In genomic region chrX:99463962-99464361, GRCm38 (mm10) we compare ENCODE assay signal across 10 mouse cellular contexts. TPM values are rescaled to one million over a fixed set of nuclear protein-coding genes. Genes with fewer than 3 reads are reported as not detected.
A peak's percentile ranks its signal among the peaks of the same experiment; 100 is the strongest.
DNase-seq lines count a peak whose midpoint lies in the region; ATAC-seq and TF ChIP-seq lines count a peak whose summit lies in the region.
"Had no signal": no experiment of that assay in that cellular context is flagged by ENCODE, and none has a peak within 500 bp of the region (broad histone marks: within the 10 kb centered on the region; RNA-seq: fewer than 3 reads in every experiment).

No protein-coding gene starts in this region.

- no peaks in the 10 kb centered on the region for H3K9me3 ChIP-seq in CH12.LX (replicated peaks; ENCODE audit: low read length)

- H3K27ac ChIP-seq in CH12.LX (ENCODE audit: insufficient read depth, low read depth), result no peak overlapping the region
- H3K27ac ChIP-seq: macrophage had no signal

- dilution Hi-C loops in CH12.LX (cut with MboI; ENCODE audit: extremely low pct_ligation_motif_present, extremely low pct_unique_long_range_greater_than_20kb, low sequenced_read_pairs), result no loop called here

- peak; percentile 23 for DNase-seq in cerebellum, adult 11 months
- no peak for DNase-seq in cerebellum, adult 8-10 months
- DNase-seq in CH12.LX (ENCODE audit: extremely low read depth), result peak; percentile 27
- DNase-seq in embryo, embryonic 11 days, result peak; percentile 46
- peak; percentile 17 to 26 for DNase-seq in kidney, adult 8-10 months
- no peak for DNase-seq in urinary bladder, postnatal 10 days (ENCODE audit: low spot score)
- DNase-seq in layer of hippocampus, adult 11-12 months (ENCODE audit: low spot score), result no peak

- peaks cover 0 to 4% of the 10 kb centered on the region in 2 experiments; a peak in 2 of 4 replicates for H3K4me1 ChIP-seq in CH12.LX (ENCODE audit: control insufficient read depth in 1 of 2, insufficient read depth in 2 of 2)

- TF ChIP-seq RAD21 in CH12.LX (IDR thresholded peaks at IDR 0.05; ENCODE audit: low read depth, low read length), result no peak

- no peaks in the 10 kb centered on the region for H3K79me2 ChIP-seq in CH12.LX (replicated peaks; ENCODE audit: control insufficient read depth, extremely low read depth, insufficient read depth, poor library complexity, severe bottlenecking)

- TF ChIP-seq EP300 in CH12.LX (IDR thresholded peaks at IDR 0.05; ENCODE audit: low read length), result no peak

- H3K4me3 ChIP-seq in CH12.LX (replicated peaks in 1 of 3; ENCODE audit: low read depth in 2 of 3, low read length in 2 of 3, poor library complexity in 1 of 3), result no peak overlapping the region
- H3K4me3 ChIP-seq: erythroblast, embryonic 14.5 days had no signal

- no peak for TF ChIP-seq POLR2A in CH12.LX (IDR thresholded peaks at IDR 0.05; ENCODE audit: low read depth, low read length)

- peak; percentile 33; the same call in 1 of the 2 replicates for ATAC-seq in megakaryocyte, adult 5-6 weeks (ENCODE audit: poor library complexity, severe bottlenecking)

- in situ Hi-C loops in CH12.LX (cut with MboI; ENCODE audit: low pct_ligation_motif_present, low pct_unique_long_range_greater_than_20kb, low sequenced_read_pairs), result no loop called here

- no peak overlapping the region for H3K9ac ChIP-seq in CH12.LX (ENCODE audit: insufficient read depth, low read depth)

- no peak overlapping the region for H3K4me2 ChIP-seq in CH12.LX (ENCODE audit: insufficient read depth, low read depth, poor library complexity, severe bottlenecking)

- H3K36me3 ChIP-seq in CH12.LX (replicated peaks in 1 of 2; ENCODE audit: control insufficient read depth in 1 of 2, insufficient read depth in 1 of 2, low read length in 1 of 2), result peaks cover 23 to 40% of the 10 kb centered on the region in 2 experiments

- H3K27me3 ChIP-seq in CH12.LX (replicated peaks), result no peaks in the 10 kb centered on the region

- no peak for TF ChIP-seq CTCF in CH12.LX (conservative IDR thresholded peaks at IDR 0.05 in 1 of 2, IDR thresholded peaks at IDR 0.05 in 1 of 2; ENCODE audit: low read depth in 2 of 2, low read length in 2 of 2)

TF ChIP-seq in CH12.LX, 34 proteins besides CTCF, POLR2A, EP300 and RAD21:
- TF ChIP-seq MAX (IDR thresholded peaks at IDR 0.05; ENCODE audit: low read length) (no peak), UBTF (IDR thresholded peaks at IDR 0.05; ENCODE audit: low read depth, low read length) (no peak), MEF2A (IDR thresholded peaks at IDR 0.05; ENCODE audit: borderline replicate concordance, low read depth, low read length) (no peak), CHD2 (IDR thresholded peaks at IDR 0.05; ENCODE audit: low read length) (no peak), ELF1 (IDR thresholded peaks at IDR 0.05; ENCODE audit: low read depth, low read length) (no peak), KAT2A (IDR thresholded peaks at IDR 0.05; ENCODE audit: insufficient replicate concordance, low read length) (no peak), JUN (IDR thresholded peaks at IDR 0.05; ENCODE audit: insufficient read depth, low read depth, low read length) (no peak), SMC3 (IDR thresholded peaks at IDR 0.05; ENCODE audit: low read depth, low read length) (no peak), TCF12 (IDR thresholded peaks at IDR 0.05; ENCODE audit: low read depth, low read length) (no peak), RCOR1 (conservative IDR thresholded peaks at IDR 0.05; ENCODE audit: low read depth, low read length) (no peak), ZC3H11A (IDR thresholded peaks at IDR 0.05; ENCODE audit: low read depth, low read length) (no peak)
TF ChIP-seq in CH12.LX: peak in this region for 0.

RNA-seq across cellular contexts. Expression of gene Pja1, which starts 7.1 kb away (rescaled TPM):
- total RNA-seq in CH12.LX (2012; rRNA removed) (38.3 and 44.1 TPM in 2 replicates), CH12.LX (2014; rRNA removed) (51.2 and 52.3 TPM in 2 replicates)
- 45.6 and 49.7 TPM in 2 replicates for polyA plus RNA-seq in CH12.LX (2012; ENCODE audit: insufficient read length, low read depth)
- 5.8 and 7.7 TPM in 2 replicates for total RNA-seq in megakaryocyte, adult 5-6 weeks (2015)
- 13.6 and 20.4 TPM in 2 replicates for total RNA-seq in megakaryocyte, adult 5-6 weeks (2017)

Comparison
In these comparisons a context has a peak if more than half of its experiments do, and no peak if none do; other contexts are left out.
1. DNase-seq: peak in cerebellum, adult 11 months (single experiment), CH12.LX (single experiment), embryo, embryonic 11 days (single experiment) and kidney, adult 8-10 months (2 of 2); none in cerebellum, adult 8-10 months (single experiment), urinary bladder, postnatal 10 days (single experiment) and layer of hippocampus, adult 11-12 months (single experiment).